Mouse (Mus musculus): Measurements from ENCODE around the gene Otulinl.

DNA sequence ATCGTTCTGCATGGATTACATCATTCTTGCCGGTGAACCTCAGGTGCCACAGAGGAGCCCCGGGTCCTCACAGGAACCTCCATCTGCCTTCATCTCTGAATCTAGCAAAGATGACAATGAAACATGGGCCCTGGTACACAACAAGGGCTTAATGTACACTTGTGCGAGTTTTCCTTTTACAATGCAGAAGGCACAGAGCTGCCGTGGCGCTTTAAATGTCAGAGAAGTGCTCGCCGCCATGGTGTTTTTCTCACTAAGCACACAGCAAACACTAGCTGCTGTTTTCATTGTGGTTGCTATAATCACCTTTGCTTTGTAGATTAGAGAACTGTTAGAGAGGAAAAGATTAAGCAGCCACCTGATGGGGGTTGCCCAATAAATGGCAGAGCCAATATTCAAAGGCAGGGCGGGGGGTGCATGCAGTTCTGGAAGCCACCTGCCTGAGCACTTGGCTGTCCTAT, 13.3 kb downstream of the Otulinl start:
- no peak for TF ChIP-seq CTCF (IDR thresholded peaks at IDR 0.05; ENCODE audit: low read depth, low read length)
- TF ChIP-seq GATA1 (IDR thresholded peaks at IDR 0.05; ENCODE audit: borderline replicate concordance, low read length) = no peak
- no peak for TF ChIP-seq TAL1 (conservative IDR thresholded peaks at IDR 0.05; ENCODE audit: low read depth, low read length)
